10 mouse cellular contexts compared by ENCODE assay signal in the genomic region with DNA sequence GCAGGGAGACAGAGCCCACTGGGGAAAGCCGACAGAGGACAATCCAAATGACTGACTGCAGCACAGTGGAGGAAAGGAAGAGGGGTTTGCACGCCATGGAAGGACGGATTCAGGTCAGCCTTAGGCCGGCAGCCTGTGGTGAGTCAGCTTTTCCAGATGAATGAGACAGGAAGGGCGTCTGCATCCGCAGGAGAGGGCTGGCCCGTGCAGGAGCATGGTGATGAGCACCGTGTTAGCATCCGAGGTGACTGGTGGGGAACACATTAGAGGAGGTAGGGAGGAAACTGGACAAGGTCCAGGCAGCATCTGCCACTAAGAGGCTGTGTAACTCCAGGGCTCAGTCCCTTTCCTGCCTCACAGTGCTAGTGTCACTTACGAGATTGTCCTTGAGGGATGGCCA. TPM values are rescaled to one million over a fixed set of nuclear protein-coding genes. Genes with fewer than 3 reads are reported as not detected.
A peak's percentile ranks its signal among the peaks of the same experiment; 100 is the strongest.
DNase-seq lines count a peak whose midpoint lies in the region; ATAC-seq lines count a peak whose summit lies in the region.
"Had no signal": no experiment of that assay in that cellular context is flagged by ENCODE, and none has a peak within 500 bp of the region (broad histone marks: within the 10 kb centered on the region; RNA-seq: fewer than 3 reads in every experiment).

No protein-coding gene starts in this region.

- no peak overlapping the region for H3K9ac ChIP-seq in forebrain, embryonic 11.5 days (ENCODE audit: low read length)
- H3K9ac ChIP-seq: intestine, embryonic 15.5 days; limb, embryonic 13.5 days; midbrain, embryonic 15.5 days had no signal

- peak; percentile 62 for DNase-seq in ZHBTc4 (ENCODE audit: low read depth, low spot score)
- DNase-seq in adrenal gland, postnatal 36 days, result peak; percentile 73 to 74
- DNase-seq in heart, postnatal 14 days, result peak; percentile 28 to 40
- peak; percentile 60 to 74 for DNase-seq in kidney, postnatal 36 days
- no peak for DNase-seq in retina, postnatal 1 day
- no peak for DNase-seq in forebrain, embryonic 11.5 days (ENCODE audit: low spot score)

- H3K9me3 ChIP-seq in forebrain, embryonic 11.5 days (ENCODE audit: control insufficient read depth, low read length), result no peaks in the 10 kb centered on the region
- H3K9me3 ChIP-seq: intestine, embryonic 15.5 days; limb, embryonic 13.5 days; midbrain, embryonic 15.5 days had no signal

- H3K36me3 ChIP-seq in forebrain, embryonic 11.5 days (ENCODE audit: control insufficient read depth, insufficient read depth, low read length), result peaks cover 7% of the 10 kb centered on the region

- no peaks in the 10 kb centered on the region for H3K27me3 ChIP-seq in forebrain, embryonic 11.5 days (ENCODE audit: control insufficient read depth, insufficient read depth, low read length)
- H3K27me3 ChIP-seq: intestine, embryonic 15.5 days; limb, embryonic 13.5 days; midbrain, embryonic 15.5 days had no signal

- ATAC-seq in frontal cortex, adult (ENCODE audit: low TSS enrichment), result no peak
- ATAC-seq in forebrain, embryonic 11.5 days (replicated peaks; ENCODE audit: low FRiP score), result no peak
- ATAC-seq: intestine, embryonic 15.5 days; midbrain, embryonic 15.5 days had no signal

- no peak overlapping the region for H3K4me3 ChIP-seq in forebrain, embryonic 11.5 days (ENCODE audit: low read depth, low read length)
- H3K4me3 ChIP-seq: intestine, embryonic 15.5 days; limb, embryonic 13.5 days; midbrain, embryonic 15.5 days had no signal

- H3K4me1 ChIP-seq in forebrain, embryonic 11.5 days (replicated peaks; ENCODE audit: control insufficient read depth, insufficient read depth, low read length), result no peaks in the 10 kb centered on the region

- intact Hi-C loops in heart, postnatal 14 days (cut with DNase I), result no loop called here

- no peak overlapping the region for H3K4me2 ChIP-seq in forebrain, embryonic 11.5 days (ENCODE audit: low read depth, low read length, severe bottlenecking)
- H3K4me2 ChIP-seq: intestine, embryonic 15.5 days; limb, embryonic 13.5 days; midbrain, embryonic 15.5 days had no signal

- 92% methylated on average over 10 of the region's 10 CpGs for WGBS in forebrain, embryonic 11.5 days

- no peak overlapping the region for H3K27ac ChIP-seq in forebrain, embryonic 11.5 days (ENCODE audit: low read depth, low read length)
- H3K27ac ChIP-seq: intestine, embryonic 15.5 days; limb, embryonic 13.5 days; midbrain, embryonic 15.5 days had no signal

RNA-seq across cellular contexts. Expression of gene Gpr107, which starts 16.9 kb away (rescaled TPM):
- 10 to 100 TPM; 58.5 to 63.4 TPM for total RNA-seq in adrenal gland, postnatal 36 days (2021)
- 10 to 100 TPM; 39.2 to 41.7 TPM for total RNA-seq in heart, postnatal 14 days (2021)
- 30.7 and 32.2 TPM in 2 replicates for polyA plus RNA-seq in forebrain, embryonic 11.5 days (2014; fragmentation: Nextera tagmentation; extraction: Ambion mirVana)

RNA-seq across cellular contexts. Expression of gene Fnbp1, which starts 27.2 kb away (rescaled TPM):
- 10 to 100 TPM; 50.6 to 51.7 TPM for total RNA-seq in adrenal gland, postnatal 36 days (2021)
- 10 to 100 TPM; 49.5 to 51.9 TPM for total RNA-seq in heart, postnatal 14 days (2021)
- polyA plus RNA-seq in forebrain, embryonic 11.5 days (2014; fragmentation: Nextera tagmentation; extraction: Ambion mirVana), result 15.9 and 17.3 TPM in 2 replicates

Comparison
In these comparisons a context has a peak if more than half of its experiments do, and no peak if none do; other contexts are left out.
1. DNase-seq: peak in ZHBTc4 (single experiment), adrenal gland, postnatal 36 days (2 of 2), heart, postnatal 14 days (2 of 2) and kidney, postnatal 36 days (2 of 2); none in retina, postnatal 1 day (single experiment) and forebrain, embryonic 11.5 days (single experiment).